Mouse (Mus musculus) monocyte, adult 5-6 weeks (primary cell): ENCODE measurements around the gene Ffar1. TPM values are rescaled to one million over a fixed set of nuclear protein-coding genes. Genes with fewer than 3 reads are reported as not detected.
"Not testable (repeated sequence)": the region's sequence is repeated elsewhere in the genome, so short reads cannot be mapped to it uniquely, and the experiment has no call there.

Experiments used
- ATAC-seq: fragments of 153-309, 156-312 bp; replicated peaks from 2 replicates; pipeline ENCODE4 v1.8.0; 2017; ENCODE audit warnings: mild to moderate bottlenecking; ENCODE audit not compliant: low TSS enrichment, insufficient number of reproducible peaks, severe bottlenecking, poor library complexity, low FRiP score
- total RNA-seq: library from RNA; stranded (forward); fragments of 200-1000, 200-491, 200-594 nt; gene quantifications from 3 replicates; pipeline ENCODE4 v1.2.3, GENCODE M21; 2017

The Ffar1 gene
- total RNA-seq, 1 experiment from 2014 or later, result 0.10 TPM

- 0 out of 2 replicates have a peak, but pooled peaks have one; percentile 29 for ATAC-seq
These were observed 2.1 kb downstream of the Ffar1 start for GRCm38 (mm10) chr7:30859290-30859634.

- ATAC-seq, result no peak
These were observed 3.6 kb downstream of the Ffar1 start for GRCm38 (mm10) chr7:30857746-30858145.

GRCm38 (mm10) chr7:30856078-30856477 is 5.3 kb downstream of the Ffar1 start, which contains the start of gene Ffar3:
Ffar3 (minus strand) TSS chr7:30856178.
- no peak for ATAC-seq

GRCm38 (mm10) chr7:30851421-30851820 is 9.9 kb downstream of the Ffar1 start:
- ATAC-seq, result no peak

GRCm38 (mm10) chr7:30847934-30848333 is 13.4 kb downstream of the Ffar1 start:
- no peak for ATAC-seq

- ATAC-seq, result no peak
These were observed 14.0 kb downstream of the Ffar1 start for GRCm38 (mm10) chr7:30847386-30847785.

GRCm38 (mm10) chr7:30846505-30847053 is 14.8 kb downstream of the Ffar1 start:
- no peak for ATAC-seq

- ATAC-seq, result no peak
These were observed 16.6 kb downstream of the Ffar1 start for GRCm38 (mm10) chr7:30844676-30845297.

- peak; percentile 70 for ATAC-seq
These were observed 19.3 kb downstream of the Ffar1 start for GRCm38 (mm10) chr7:30842092-30842491.

GRCm38 (mm10) chr7:30841379-30841778 is 20.0 kb downstream of the Ffar1 start:
- ATAC-seq, result no peak

- no peak for ATAC-seq
These were observed 21.1 kb downstream of the Ffar1 start for GRCm38 (mm10) chr7:30840306-30840705.

GRCm38 (mm10) chr7:30837277-30837676 is 24.1 kb downstream of the Ffar1 start:
- ATAC-seq, result no peak

- not testable (repeated sequence) for ATAC-seq
These were observed 28.7 kb downstream of the Ffar1 start for GRCm38 (mm10) chr7:30832684-30833083.

GRCm38 (mm10) chr7:30832261-30832660 is 29.1 kb downstream of the Ffar1 start:
- ATAC-seq, result no peak; the same call in 1 of the 2 replicates

GRCm38 (mm10) chr7:30829428-30829827 is 31.9 kb downstream of the Ffar1 start:
- no peak for ATAC-seq

- ATAC-seq, result not testable (repeated sequence)
These were observed 32.5 kb downstream of the Ffar1 start for GRCm38 (mm10) chr7:30828871-30829270.

GRCm38 (mm10) chr7:30826660-30827059 is 34.7 kb downstream of the Ffar1 start:
- ATAC-seq, result no peak

- ATAC-seq, result no peak
These were observed 37.1 kb downstream of the Ffar1 start for GRCm38 (mm10) chr7:30824306-30824705.

GRCm38 (mm10) chr7:30823675-30824074 is 37.7 kb downstream of the Ffar1 start, which contains the start of gene Ffar2:
Ffar2 (minus strand) TSS chr7:30823775.
- no peak for ATAC-seq

GRCm38 (mm10) chr7:30821532-30821931 is 39.8 kb downstream of the Ffar1 start:
- ATAC-seq, result no peak
